Mouse (Mus musculus) activated CD4-positive, CD25-positive, alpha-beta regulatory T cell (primary cell): Measurements from ENCODE around the gene Rad51b. TPM values are rescaled to one million over a fixed set of nuclear protein-coding genes. Genes with fewer than 3 reads are reported as not detected.

Experiments
- polyA plus RNA-seq, 2 experiments: library from polyadenylated mRNA; unstranded; fragments of 100-300 nt; shearing (Covaris generic); gene quantifications; one replicate each; pipeline ENCODE4 v1.2.1; 2017

The Rad51b gene
- 1 to 10 TPM in 1 of 2 experiments, under 1 TPM in 1; 0.88 to 3.4 TPM for polyA plus RNA-seq

GRCm38 (mm10) chr12:79297121-79297576 is at the start of gene Rad51b:
Rad51b (plus strand) TSS chr12:79297282.

GRCm38 (mm10) chr12:79296126-79296816 is 811 bp upstream of the Rad51b start, which contains the start of gene Zfyve26:
Zfyve26 (minus strand) TSS chr12:79296304.

Other genes starting within 250 kb of the Rad51b start
- gene Pigh, start 207.6 kb upstream of the Rad51b start, polyA plus RNA-seq: 10 to 100 TPM; 17.7 to 18.6 TPM
- under 1 TPM; 0.11 to 0.36 TPM for gene Arg2, start 166.5 kb upstream of the Rad51b start, polyA plus RNA-seq
- gene Vti1b, start 124.6 kb upstream of the Rad51b start, polyA plus RNA-seq: 100 to 1,000 TPM; 113 to 130 TPM
- 10 to 100 TPM; 17.4 to 25.2 TPM for gene Rdh11, start 105.0 kb upstream of the Rad51b start, polyA plus RNA-seq
- 10 to 100 TPM in 1 of 2 experiments, 1 to 10 TPM in 1; 9.7 to 15.1 TPM for gene Rdh12, start 88.4 kb upstream of the Rad51b start, polyA plus RNA-seq
- 10 to 100 TPM; 21.2 to 21.6 TPM for gene Zfyve26, start 978 bp upstream of the Rad51b start, polyA plus RNA-seq